Mouse (Mus musculus): ENCODE measurements around the gene Gm20865.
"Not testable (repeated sequence)": the region's sequence is repeated elsewhere in the genome, so short reads cannot be mapped to it uniquely, and the experiment has no call there.

Gm20865 gene

GRCm38 (mm10) chrY:21241275-21241674 lies at the start of gene Gm20865:
Gene Gm20865 (plus strand): TSS chrY:21241575.
- DNase-seq = not testable (repeated sequence)
